Mouse (Mus musculus) CH12.LX (cell line): ENCODE data around the gene Coq8a. TPM values are rescaled to one million over a fixed set of nuclear protein-coding genes. Genes with fewer than 3 reads are reported as not detected.
A peak's percentile ranks its signal among the peaks of the same experiment; 100 is the strongest.

Experiments used
- DNase-seq: peaks from one replicate; pipeline ENCODE4 v3.0.0-alpha.2; 2013; ENCODE audit errors: extremely low read depth
- H3K27ac ChIP-seq: 2 replicates; pipeline ENCODE4 v1.5.1; 2012; ENCODE audit warnings: low read depth, mild to moderate bottlenecking, control low read depth, moderate library complexity; ENCODE audit not compliant: insufficient read depth
- H3K27me3 ChIP-seq: replicated peaks from 2 replicates; pipeline ENCODE3; 2012; ENCODE audit warnings: inconsistent platforms
- H3K36me3 ChIP-seq, 2 experiments: replicated peaks in 1 of 2; 2 replicates each; pipeline versions ENCODE3 to v1.6.1; 2012; ENCODE audit warnings: inconsistent platforms in 1 of 2, low read length in 1 of 2, mild to moderate bottlenecking in 1 of 2, mixed read lengths in 1 of 2, moderate library complexity in 1 of 2; ENCODE audit not compliant: control insufficient read depth in 1 of 2, insufficient read depth in 1 of 2
- H3K4me1 ChIP-seq, 2 experiments: 2 replicates each; pipeline ENCODE4 v1.6.1; 2012; ENCODE audit warnings: inconsistent platforms in 1 of 2, moderate library complexity in 1 of 2; ENCODE audit not compliant: insufficient read depth in 2 of 2, control insufficient read depth in 1 of 2
- H3K4me2 ChIP-seq: 2 replicates; pipeline ENCODE4 v1.6.1; 2012; ENCODE audit warnings: low read depth, mild to moderate bottlenecking, control low read depth; ENCODE audit not compliant: poor library complexity, insufficient read depth, severe bottlenecking
- H3K4me3 ChIP-seq, 3 experiments: fragments of 150-350 bp in 1 of 3; sonication (generic) in 1 of 3; replicated peaks in 1 of 3; 2 replicates each; pipeline versions ENCODE3 to v1.5.1; 2011 to 2012; ENCODE audit warnings: low read depth in 2 of 3, low read length in 2 of 3, mild to moderate bottlenecking in 2 of 3, moderate library complexity in 2 of 3, control low read depth in 1 of 3, improper control_type of control experiment in 1 of 3, inconsistent platforms in 1 of 3, mixed read lengths in 1 of 3; ENCODE audit not compliant: poor library complexity in 1 of 3
- H3K79me2 ChIP-seq: replicated peaks from 2 replicates; pipeline ENCODE4 v1.6.1; 2012; ENCODE audit warnings: mild to moderate bottlenecking, moderate library complexity; ENCODE audit not compliant: control insufficient read depth, poor library complexity, insufficient read depth, severe bottlenecking; ENCODE audit errors: extremely low read depth
- H3K9ac ChIP-seq: 2 replicates; pipeline ENCODE4 v1.6.1; 2012; ENCODE audit warnings: low read depth, mild to moderate bottlenecking, control low read depth, moderate library complexity; ENCODE audit not compliant: insufficient read depth
- H3K9me3 ChIP-seq: replicated peaks from 2 replicates; pipeline ENCODE3; 2012; ENCODE audit warnings: low read length, inconsistent platforms, mixed read lengths
- CHD1 ChIP-seq: IDR thresholded peaks from 2 replicates; pipeline ENCODE4 v1.6.1; 2012; ENCODE audit warnings: low read depth, low read length, improper control_type of control experiment, inconsistent platforms
- CTCF ChIP-seq, 2 experiments: IDR thresholded peaks in 1 of 2; conservative IDR thresholded peaks in 1 of 2; 2 replicates each; pipeline ENCODE4 v1.5.1; 2011 to 2012; ENCODE audit warnings: low read depth in 2 of 2, low read length in 2 of 2, improper control_type of control experiment in 1 of 2, inconsistent platforms in 1 of 2, mild to moderate bottlenecking in 1 of 2, moderate library complexity in 1 of 2
- ELF1 ChIP-seq: IDR thresholded peaks from 2 replicates; pipeline ENCODE4 v1.6.1; 2014; ENCODE audit warnings: low read depth, mild to moderate bottlenecking, inconsistent platforms, low read length, improper control_type of control experiment
- EP300 ChIP-seq: IDR thresholded peaks from 2 replicates; pipeline ENCODE4 v1.6.1; 2011; ENCODE audit warnings: low read length, improper control_type of control experiment
- GABPA ChIP-seq: IDR thresholded peaks from 2 replicates; pipeline ENCODE4 v1.6.1; 2012; ENCODE audit warnings: low read depth, low read length, improper control_type of control experiment, inconsistent platforms; ENCODE audit not compliant: insufficient replicate concordance
- HCFC1 ChIP-seq: IDR thresholded peaks from 2 replicates; pipeline ENCODE4 v1.6.1; 2012; ENCODE audit warnings: low read depth, mild to moderate bottlenecking, inconsistent platforms, low read length, improper control_type of control experiment
- JUN ChIP-seq: IDR thresholded peaks from 2 replicates; pipeline ENCODE4 v1.6.1; 2011; ENCODE audit warnings: low read depth, mild to moderate bottlenecking, low read length, improper control_type of control experiment, moderate library complexity; ENCODE audit not compliant: insufficient read depth
- JUND ChIP-seq: conservative IDR thresholded peaks from 2 replicates; pipeline ENCODE4 v1.6.1; 2011; ENCODE audit warnings: low read depth, low read length, improper control_type of control experiment
- MAFK ChIP-seq: IDR thresholded peaks from 2 replicates; pipeline ENCODE4 v1.6.1; 2011; ENCODE audit warnings: low read length, improper control_type of control experiment; ENCODE audit not compliant: insufficient replicate concordance
- MAX ChIP-seq: IDR thresholded peaks from 2 replicates; pipeline ENCODE4 v1.6.1; 2011; ENCODE audit warnings: low read length, improper control_type of control experiment
- MEF2A ChIP-seq: IDR thresholded peaks from 2 replicates; pipeline ENCODE4 v1.6.1; 2014; ENCODE audit warnings: low read depth, mild to moderate bottlenecking, inconsistent platforms, low read length, improper control_type of control experiment, borderline replicate concordance
- MXI1 ChIP-seq: IDR thresholded peaks from 2 replicates; pipeline ENCODE4 v1.6.1; 2011; ENCODE audit warnings: mild to moderate bottlenecking, low read depth, low read length, improper control_type of control experiment
- NELFE ChIP-seq: IDR thresholded peaks from 2 replicates; pipeline ENCODE4 v1.6.1; 2011; ENCODE audit warnings: low read depth, low read length, improper control_type of control experiment
- NRF1 ChIP-seq: IDR thresholded peaks from 2 replicates; pipeline ENCODE4 v1.6.1; 2014; ENCODE audit warnings: low read depth, mild to moderate bottlenecking, inconsistent platforms, low read length, improper control_type of control experiment, moderate library complexity
- PAX5 ChIP-seq: IDR thresholded peaks from 2 replicates; pipeline ENCODE4 v1.6.1; 2012; ENCODE audit warnings: low read length, inconsistent platforms, mixed read lengths
- POLR2AphosphoS2 ChIP-seq: IDR thresholded peaks from 2 replicates; pipeline ENCODE4 v1.6.1; 2011; ENCODE audit warnings: low read depth, low read length, improper control_type of control experiment
- RAD21 ChIP-seq: IDR thresholded peaks from 2 replicates; pipeline ENCODE4 v1.6.1; 2011; ENCODE audit warnings: low read depth, mild to moderate bottlenecking, low read length, improper control_type of control experiment, moderate library complexity
- RCOR1 ChIP-seq: conservative IDR thresholded peaks from 2 replicates; pipeline ENCODE4 v1.6.1; 2012; ENCODE audit warnings: low read depth, mild to moderate bottlenecking, inconsistent platforms, low read length, improper control_type of control experiment
- SIN3A ChIP-seq: IDR thresholded peaks from 2 replicates; pipeline ENCODE4 v1.6.1; 2012; ENCODE audit warnings: low read length, improper control_type of control experiment, inconsistent platforms
- SMC3 ChIP-seq: IDR thresholded peaks from 2 replicates; pipeline ENCODE4 v1.6.1; 2011; ENCODE audit warnings: low read depth, low read length, improper control_type of control experiment
- TCF12 ChIP-seq: IDR thresholded peaks from 2 replicates; pipeline ENCODE4 v1.6.1; 2014; ENCODE audit warnings: low read depth, mild to moderate bottlenecking, inconsistent platforms, low read length, improper control_type of control experiment
- USF1 ChIP-seq: IDR thresholded peaks from 2 replicates; pipeline ENCODE4 v1.6.1; 2014; ENCODE audit warnings: low read depth, mild to moderate bottlenecking, inconsistent platforms, low read length, improper control_type of control experiment
- ZKSCAN1 ChIP-seq: IDR thresholded peaks from 2 replicates; pipeline ENCODE4 v1.6.1; 2012; ENCODE audit warnings: low read depth, inconsistent platforms, low read length, improper control_type of control experiment, borderline replicate concordance
- ZMIZ1 ChIP-seq: IDR thresholded peaks from 2 replicates; pipeline ENCODE4 v1.6.1; 2012; ENCODE audit warnings: low read depth, mild to moderate bottlenecking, inconsistent platforms, low read length, improper control_type of control experiment
- dilution Hi-C: fragments of 300-500 bp; cut with MboI; formaldehyde crosslinking; loops from 2 replicates; pipeline ENCODE4 v1.14.3; 2020; ENCODE audit warnings: low sequenced_read_pairs; ENCODE audit not compliant: extremely low pct_unique_long_range_greater_than_20kb, extremely low pct_ligation_motif_present
- in situ Hi-C: fragments of 300-500 bp; cut with MboI; formaldehyde crosslinking; loops from 3 replicates; pipeline ENCODE4 v1.14.3; 2019; ENCODE audit warnings: low sequenced_read_pairs, low pct_ligation_motif_present, low pct_unique_long_range_greater_than_20kb, mixed read lengths
- polyA plus RNA-seq: library from polyadenylated mRNA; unstranded; fragments of >175 nt; gene quantifications from 2 replicates; pipeline ENCODE4 v1.2.1, GENCODE M21; 2012; ENCODE audit warnings: low read depth; ENCODE audit not compliant: insufficient read length
- total RNA-seq, 2 experiments: library from RNA; depleted of rRNA; stranded (reverse); fragments of 300-350 nt in 1 of 2; fragments of >200 nt in 1 of 2; gene quantifications; 2 replicates each; pipeline ENCODE4 v1.2.3; 2012 to 2014

The Coq8a gene
- total and polyA plus RNA-seq, 3 experiments, result 73.4 to 237 (median 88.1) TPM

DNA sequence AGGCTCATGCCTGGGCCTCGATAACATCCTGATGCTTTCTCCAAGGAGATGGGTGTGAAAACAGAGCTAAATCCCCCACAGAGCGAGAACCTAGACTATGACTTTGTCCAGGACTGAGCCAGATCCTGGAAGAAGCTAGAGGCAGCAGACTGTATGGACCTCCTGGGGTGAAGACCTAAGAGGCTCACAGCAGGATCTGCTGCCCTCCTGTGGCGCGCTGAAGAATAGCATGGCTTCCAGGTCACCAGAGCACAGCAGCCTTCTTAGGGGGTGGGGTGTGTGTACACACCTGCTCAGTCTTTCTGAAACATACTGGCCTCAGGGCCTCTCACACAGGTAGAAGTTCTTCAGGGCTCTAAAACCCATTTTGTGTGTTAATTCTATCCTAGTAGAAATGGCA lies 15.6 kb upstream of the Coq8a start (continued):
- TF ChIP-seq ZMIZ1, result no peak
- no peak for TF ChIP-seq ZKSCAN1
- TF ChIP-seq CTCF (conservative IDR thresholded peaks at IDR 0.05 in 1 of 2, IDR thresholded peaks at IDR 0.05 in 1 of 2; ENCODE audit: low read depth in 2 of 2, low read length in 2 of 2), result peak; percentile 94 to 99
- no peak for TF ChIP-seq PAX5
- TF ChIP-seq TCF12, result peak; percentile 57; the same call in 1 of the 2 replicates
- 0 out of 2 replicates have a peak, but pooled peaks have one; percentile 40 for TF ChIP-seq NRF1
- TF ChIP-seq NELFE, result no peak

DNA sequence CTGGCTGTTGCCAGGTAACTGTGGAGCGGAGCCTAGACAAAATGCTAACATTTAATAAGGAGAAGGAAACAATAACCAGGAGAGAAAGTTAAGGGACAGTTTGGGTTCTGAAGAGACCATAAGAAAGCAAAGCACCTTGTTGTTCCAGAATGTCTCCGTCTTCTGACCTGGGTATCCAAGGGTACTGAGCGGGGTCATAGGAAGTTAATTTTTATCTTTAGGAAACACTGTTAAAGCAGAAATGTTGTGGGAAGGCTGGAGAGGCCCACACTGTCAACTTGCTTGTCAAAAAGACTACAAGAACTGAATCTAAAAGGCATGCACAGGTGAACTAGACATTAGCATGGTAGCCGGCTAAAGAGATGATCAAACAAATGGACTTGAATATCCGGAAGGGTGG lies 13.5 kb upstream of the Coq8a start:
- Histone ChIP-seq H3K9me3 (no peaks in the 10 kb centered on the region), H3K36me3 (no peaks in the 10 kb centered on the region), H3K4me3 (no peak overlapping the region), H3K9ac (no peak overlapping the region), H3K4me1 (peaks cover 13 to 59% of the 10 kb centered on the region in 2 experiments), H3K27me3 (no peaks in the 10 kb centered on the region)
- no peak for DNase-seq
- in situ Hi-C loops, result no loop called here
- no peak for TF ChIP-seq ELF1
- TF ChIP-seq, all 38 proteins: peak for 0
- dilution Hi-C loops, result no loop called here
- no peak overlapping the region for H3K4me2 ChIP-seq
- H3K79me2 ChIP-seq, result no peaks in the 10 kb centered on the region
- no peak overlapping the region for H3K27ac ChIP-seq

DNA sequence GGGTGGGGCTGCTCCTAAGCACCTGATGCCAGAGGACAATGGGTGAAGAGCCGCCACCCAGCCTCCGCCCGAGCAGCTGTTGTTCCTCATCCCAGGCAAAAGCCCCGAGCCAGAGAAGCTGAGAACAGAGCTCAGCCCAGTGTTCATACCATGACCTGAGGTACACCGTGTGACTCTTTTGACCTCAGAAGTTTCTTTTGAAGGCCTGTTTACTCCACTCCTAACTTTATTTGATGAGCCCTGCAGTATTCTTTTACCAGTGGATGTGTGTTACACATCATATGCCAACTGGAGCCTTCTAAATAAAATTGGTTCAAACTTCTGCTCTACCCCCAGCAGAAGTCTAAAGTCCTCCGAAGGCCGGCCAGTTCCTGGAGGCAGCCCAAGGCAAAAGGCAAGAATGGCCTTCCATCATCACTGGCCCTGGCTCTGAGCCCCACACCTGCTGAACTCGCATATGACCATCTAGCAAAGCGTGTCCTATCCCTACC lies 11.4 kb upstream of the Coq8a start:
- Histone ChIP-seq H3K79me2 (no peaks in the 10 kb centered on the region), H3K27ac (no peak overlapping the region), H3K9me3 (no peaks in the 10 kb centered on the region), H3K4me2 (no peak overlapping the region), H3K9ac (no peak overlapping the region), H3K27me3 (no peaks in the 10 kb centered on the region), H3K4me1 (peaks cover 13 to 67% of the 10 kb centered on the region in 2 experiments), H3K36me3 (no peaks in the 10 kb centered on the region), H3K4me3 (no peak overlapping the region)
- TF ChIP-seq POLR2AphosphoS2 (no peak), SMC3 (no peak)
- in situ Hi-C loops, result no loop called here
- dilution Hi-C loops, result no loop called here
- no peak for DNase-seq

DNA sequence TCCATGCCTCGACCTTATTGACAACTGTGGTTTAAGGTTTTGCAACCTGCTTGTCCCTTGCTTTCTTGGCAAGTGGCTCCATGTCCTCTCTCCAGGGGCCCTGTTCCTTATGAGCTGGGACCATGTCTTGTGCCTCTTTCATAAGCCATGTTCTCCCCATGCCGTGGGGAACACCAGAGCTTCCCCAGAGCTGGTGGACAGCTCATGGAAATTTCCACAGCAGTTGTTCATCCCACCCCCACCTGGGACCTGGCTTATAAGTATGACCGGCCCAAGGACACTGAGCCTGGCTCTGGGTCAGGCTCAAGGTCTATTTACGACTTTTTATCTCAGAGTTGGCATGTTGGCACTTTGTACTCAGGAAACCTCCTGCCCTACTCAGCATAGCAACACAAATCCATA lies 10.6 kb upstream of the Coq8a start:
- Histone ChIP-seq H3K9me3 (peaks cover 5% of the 10 kb centered on the region), H3K4me3 (no peak overlapping the region), H3K36me3 (no peaks in the 10 kb centered on the region), H3K9ac (no peak overlapping the region), H3K27me3 (no peaks in the 10 kb centered on the region), H3K4me1 (peaks cover 13 to 61% of the 10 kb centered on the region in 2 experiments), H3K27ac (no peak overlapping the region), H3K4me2 (no peak overlapping the region), H3K79me2 (no peaks in the 10 kb centered on the region)
- no peak for DNase-seq
- dilution Hi-C loops (no loop called here), in situ Hi-C loops (no loop called here)
- TF ChIP-seq NRF1 (no peak), RCOR1 (no peak), RAD21 (no peak), SIN3A (no peak), PAX5 (no peak), USF1 (no peak), MEF2A (no peak), MAFK (no peak), POLR2AphosphoS2 (no peak), ZKSCAN1 (no peak), HCFC1 (no peak), GABPA (no peak), JUND (no peak), MXI1 (no peak), CHD1 (no peak), EP300 (no peak), JUN (no peak), MAX (no peak)
